Mouse (Mus musculus) hindbrain, embryonic 10.5 days (tissue): Measurements from ENCODE around the gene Xrcc2. TPM values are rescaled to one million over a fixed set of nuclear protein-coding genes. Genes with fewer than 3 reads are reported as not detected.

Experiments
- DNase-seq: peaks from one replicate; pipeline ENCODE4 v3.0.0-alpha.2; 2017; ENCODE audit warnings: low spot score
- H3K27ac ChIP-seq: fragments of 300-500 bp; sonication (generic); 2 replicates; pipeline ENCODE4 v1.5.1; 2016; ENCODE audit warnings: mild to moderate bottlenecking, moderate library complexity
- H3K27me3 ChIP-seq: fragments of 300-500 bp; sonication (generic); 2 replicates; pipeline ENCODE4 v1.6.1; 2016; ENCODE audit warnings: mild to moderate bottlenecking; ENCODE audit not compliant: poor library complexity, insufficient read depth, severe bottlenecking
- H3K36me3 ChIP-seq: fragments of 300-500 bp; sonication (generic); 2 replicates; pipeline ENCODE4 v1.6.1; 2016; ENCODE audit warnings: mild to moderate bottlenecking, moderate library complexity
- H3K4me1 ChIP-seq: fragments of 300-500 bp; sonication (generic); replicated peaks from 2 replicates; pipeline ENCODE4 v1.6.1; 2016; ENCODE audit warnings: mild to moderate bottlenecking
- H3K4me3 ChIP-seq: fragments of 300-500 bp; sonication (generic); 2 replicates; pipeline ENCODE4 v1.5.1; 2016; ENCODE audit warnings: mild to moderate bottlenecking, moderate library complexity
- H3K9me3 ChIP-seq: fragments of 300-500 bp; sonication (generic); 2 replicates; pipeline ENCODE4 v1.6.1; 2016; ENCODE audit warnings: mild to moderate bottlenecking, moderate library complexity
- WGBS: fragments of 180-500 bp; shearing (Covaris S2); methylation state at CpG from one replicate; pipeline ENCODE4 v1.1.7; 2016; 5-methylcytosine and 5-hydroxymethylcytosine counted together
- polyA plus RNA-seq: library from polyadenylated mRNA; unstranded; fragments of >200 nt; fragmentation: Nextera tagmentation; extraction: Ambion mirVana; gene quantifications from 2 replicates; pipeline ENCODE4 v1.2.1, GENCODE M21; 2016

The Xrcc2 gene
- polyA plus RNA-seq, 1 experiment from 2014 or later: 12.5 TPM

DNA sequence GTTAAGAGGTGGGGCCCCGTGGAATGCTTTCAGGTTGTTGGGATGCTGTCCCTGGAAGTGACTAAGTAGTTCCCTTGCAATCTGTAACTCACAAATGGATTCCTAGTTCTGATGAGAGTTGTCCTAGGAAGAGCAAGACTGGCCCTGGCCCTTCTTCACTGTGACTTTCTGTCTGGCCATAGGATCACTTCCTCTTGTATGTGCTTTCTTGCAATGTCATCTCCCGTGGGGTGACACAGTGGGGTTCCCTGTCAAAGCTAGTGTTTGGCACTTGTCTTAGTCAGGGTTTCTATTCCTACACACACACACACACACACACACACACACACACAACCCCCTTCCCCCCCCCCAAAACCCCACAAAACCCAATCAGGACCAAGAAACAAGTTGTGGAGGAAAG lies 42.5 kb downstream of the Xrcc2 start:
- no peak overlapping the region for H3K4me3 ChIP-seq
- H3K4me1 ChIP-seq: peaks cover 8% of the 10 kb centered on the region; the same call in 1 of the 2 replicates
- 76% methylated on average over 2 of the region's 2 CpGs for WGBS
- H3K27me3 ChIP-seq: no peaks in the 10 kb centered on the region
- no peaks in the 10 kb centered on the region for H3K36me3 ChIP-seq
- no peak for DNase-seq
- no peaks in the 10 kb centered on the region for H3K9me3 ChIP-seq
- no peak overlapping the region for H3K27ac ChIP-seq

GRCm38 (mm10) chr5:25654578-25654987 lies 51.0 kb downstream of the Xrcc2 start:
- Histone ChIP-seq H3K9me3 (no peaks in the 10 kb centered on the region), H3K4me1 (peaks cover 19% of the 10 kb centered on the region), H3K27ac (peak overlapping the region; percentile 60; the same call in 1 of the 2 replicates), H3K36me3 (no peaks in the 10 kb centered on the region), H3K27me3 (no peaks in the 10 kb centered on the region), H3K4me3 (peak overlapping the region; percentile 33)
- DNase-seq: peak; percentile 57
- WGBS: 3% methylated on average over 14 of the region's 14 CpGs

GRCm38 (mm10) chr5:25653377-25653776 lies 52.2 kb downstream of the Xrcc2 start:
- Histone ChIP-seq H3K27ac (no peak overlapping the region), H3K27me3 (no peaks in the 10 kb centered on the region), H3K9me3 (no peaks in the 10 kb centered on the region), H3K4me3 (no peak overlapping the region), H3K36me3 (no peaks in the 10 kb centered on the region), H3K4me1 (peaks cover 19% of the 10 kb centered on the region)
- DNase-seq: no peak
- 32% methylated on average over 3 of the region's 3 CpGs for WGBS

DNA sequence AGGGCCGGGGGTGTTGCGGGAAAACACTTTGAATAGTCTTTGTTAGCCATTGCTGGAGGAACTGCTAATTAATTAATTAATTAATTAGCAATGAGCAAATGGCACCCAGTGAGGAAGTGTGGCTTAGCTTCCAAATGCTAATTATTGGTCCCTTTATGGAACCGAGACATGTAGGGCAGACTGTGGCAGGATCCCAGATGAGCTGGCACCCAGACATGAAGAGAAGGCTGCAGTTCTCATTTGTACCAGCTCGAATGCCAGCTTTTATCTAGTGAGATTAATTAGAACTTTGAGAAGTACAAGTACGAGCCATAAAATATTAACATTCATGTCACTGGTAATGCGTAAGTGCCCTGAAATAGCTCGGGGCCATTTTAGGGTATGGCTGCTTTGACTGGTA lies 53.2 kb downstream of the Xrcc2 start:
- no peak for DNase-seq
- Histone ChIP-seq H3K4me1 (peaks cover 19% of the 10 kb centered on the region), H3K27me3 (no peaks in the 10 kb centered on the region), H3K27ac (no peak overlapping the region), H3K36me3 (no peaks in the 10 kb centered on the region), H3K9me3 (no peaks in the 10 kb centered on the region), H3K4me3 (no peak overlapping the region)
- WGBS: 92% methylated on average over 7 of the region's 7 CpGs

DNA sequence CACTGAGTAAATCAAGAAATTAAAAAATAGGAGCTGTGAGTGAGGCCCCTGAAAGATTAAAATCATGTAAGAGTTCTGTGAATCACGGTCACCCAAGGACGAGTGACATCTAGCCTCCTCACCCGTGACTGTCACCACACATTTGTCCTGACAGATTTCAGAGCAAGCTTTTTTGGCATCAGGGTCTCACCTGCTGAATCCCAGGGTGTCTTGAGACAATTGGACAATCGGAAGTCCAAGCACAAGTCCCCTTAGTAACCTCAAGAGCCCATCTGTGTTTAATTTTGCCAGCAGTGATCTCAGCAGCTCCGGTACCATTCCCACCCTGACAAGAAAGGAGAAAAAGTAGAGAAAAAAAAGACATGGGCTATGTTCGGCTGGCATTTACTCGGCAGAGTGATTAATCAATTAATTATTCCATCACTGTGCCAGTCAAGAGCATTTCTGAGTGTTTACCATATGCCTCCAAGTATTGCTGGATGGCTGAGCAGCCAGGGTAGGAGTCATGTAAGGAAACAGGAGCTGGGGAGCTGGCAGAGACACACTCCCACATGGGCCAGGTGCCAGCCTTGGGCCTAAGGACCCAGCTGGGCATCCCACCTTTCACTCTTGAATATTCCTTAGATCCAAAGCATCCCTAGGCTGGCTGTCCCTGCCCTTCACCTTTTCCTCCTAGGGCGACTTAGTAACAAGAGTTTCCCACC lies 59.8 kb downstream of the Xrcc2 start:
- Histone ChIP-seq H3K27ac (no peak overlapping the region), H3K4me1 (no peaks in the 10 kb centered on the region), H3K27me3 (no peaks in the 10 kb centered on the region), H3K36me3 (no peaks in the 10 kb centered on the region), H3K4me3 (no peak overlapping the region), H3K9me3 (no peaks in the 10 kb centered on the region)
- WGBS: 86% methylated on average over 8 of the region's 8 CpGs
- no peak for DNase-seq

DNA sequence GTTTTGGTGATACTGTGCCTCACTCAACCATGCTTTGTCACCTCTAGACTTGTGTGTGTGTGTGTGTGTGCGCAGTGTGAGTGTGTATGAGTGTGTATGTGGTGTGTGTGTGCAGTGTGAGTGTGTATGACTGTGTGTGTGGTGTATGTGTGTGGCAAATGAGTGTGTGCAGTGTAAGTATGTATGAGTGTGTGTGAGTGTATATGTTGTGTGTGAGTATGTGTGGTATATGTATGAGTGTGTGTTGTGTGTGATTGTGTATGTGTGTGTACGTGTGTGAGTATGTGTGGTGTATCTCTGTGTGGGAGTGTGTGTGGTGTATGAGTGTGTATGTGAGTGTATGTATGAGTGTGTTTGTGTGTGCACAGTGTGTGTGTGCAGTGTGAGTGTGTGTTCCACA lies 61.1 kb downstream of the Xrcc2 start:
- Histone ChIP-seq H3K27me3 (no peaks in the 10 kb centered on the region), H3K4me1 (no peaks in the 10 kb centered on the region), H3K9me3 (no peaks in the 10 kb centered on the region), H3K36me3 (no peaks in the 10 kb centered on the region), H3K4me3 (no peak overlapping the region), H3K27ac (no peak overlapping the region)
- DNase-seq: no peak
- 90% methylated on average over 2 of the region's 2 CpGs for WGBS

DNA sequence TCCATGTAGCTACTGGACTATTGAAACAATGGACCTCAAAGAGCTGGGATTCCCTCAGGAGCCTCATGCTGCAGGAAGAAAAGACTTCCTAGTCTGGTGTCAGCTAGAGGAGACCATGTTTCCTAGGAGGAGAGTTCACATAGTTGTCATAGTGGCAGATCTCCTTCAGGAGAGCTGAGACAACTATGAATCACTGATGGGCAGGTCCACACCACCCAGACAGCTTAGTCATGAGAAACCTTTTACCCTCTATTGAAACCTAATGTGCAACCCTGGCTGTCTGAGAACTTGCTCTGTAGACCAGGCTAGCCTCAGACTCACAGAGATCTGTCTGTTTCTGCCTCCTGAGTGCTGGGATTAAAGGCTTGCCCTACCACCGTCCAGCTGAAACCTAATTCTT lies 62.9 kb downstream of the Xrcc2 start:
- 85% methylated on average over 1 of the region's 1 CpGs for WGBS
- DNase-seq: no peak
- Histone ChIP-seq H3K36me3 (no peaks in the 10 kb centered on the region), H3K4me1 (no peaks in the 10 kb centered on the region), H3K9me3 (no peaks in the 10 kb centered on the region), H3K27me3 (no peaks in the 10 kb centered on the region), H3K4me3 (no peak overlapping the region), H3K27ac (no peak overlapping the region)

Other genes starting within 250 kb of the Xrcc2 start
- 12.2 and 12.5 TPM in 2 replicates for gene Kmt2c, start 207.0 kb downstream of the Xrcc2 start, polyA plus RNA-seq
- gene Cct8l1, start 189.8 kb downstream of the Xrcc2 start, polyA plus RNA-seq: not detected in 2 replicates
- 7.5 and 7.9 TPM in 2 replicates for gene Actr3b, start 54.2 kb upstream of the Xrcc2 start, polyA plus RNA-seq
- gene Gm21663, start 236.6 kb upstream of the Xrcc2 start, polyA plus RNA-seq: 0.10 TPM in 1 of 2 replicates, not detected in the other
- not detected in 2 replicates for gene Gm21671, start 248.6 kb upstream of the Xrcc2 start, polyA plus RNA-seq